Mouse (Mus musculus) ES-E14 (cell line): ENCODE results near the gene Xylt1.

Source experiments
- CHD2 ChIP-seq: IDR thresholded peaks from 2 replicates; pipeline ENCODE4 v1.6.1; 2014; ENCODE audit warnings: mild to moderate bottlenecking, low read depth, low read length, inconsistent platforms
- ZC3H11A ChIP-seq: IDR thresholded peaks from 2 replicates; pipeline ENCODE4 v1.6.1; 2012; ENCODE audit warnings: low read depth, mild to moderate bottlenecking, inconsistent platforms, low read length, borderline replicate concordance

DNA sequence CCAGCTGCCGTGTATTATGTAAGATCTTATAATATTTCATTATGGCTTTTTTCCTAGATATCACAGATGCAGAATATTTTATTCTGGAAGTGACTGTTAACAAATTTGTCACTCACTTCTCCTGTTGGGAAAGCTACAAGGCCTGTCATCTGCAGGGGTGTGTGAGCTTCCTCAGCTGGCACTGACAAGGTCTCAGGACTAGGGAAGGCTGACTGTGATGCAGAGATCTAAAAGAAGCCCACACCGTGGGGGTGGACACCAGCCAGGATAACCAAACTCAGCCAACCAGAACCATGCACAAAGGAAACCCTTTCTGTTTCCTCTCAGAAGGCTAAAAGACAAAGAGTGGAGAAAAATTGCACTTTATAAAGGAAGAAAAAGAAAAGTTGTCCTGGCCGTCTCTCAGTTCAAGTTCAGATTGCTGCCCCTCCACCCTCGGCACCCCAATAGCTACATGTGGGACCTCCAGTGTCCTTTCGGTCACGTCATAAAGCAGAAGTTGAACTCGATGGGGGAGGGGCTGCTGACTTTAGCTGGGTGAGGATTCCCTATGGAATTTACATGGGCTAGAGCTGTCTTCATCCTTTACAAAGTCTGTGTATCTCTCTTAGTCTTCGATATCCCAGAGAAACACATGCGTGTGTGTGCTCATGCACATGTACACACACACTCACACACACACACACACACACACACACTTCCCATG is 109.9 kb downstream of the Xylt1 start:
- TF ChIP-seq CHD2 (no peak), ZC3H11A (no peak)
